Mouse (Mus musculus): ENCODE measurements around the gene Cap2. TPM values are rescaled to one million over a fixed set of nuclear protein-coding genes. Genes with fewer than 3 reads are reported as not detected.

The Cap2 gene
- polyA plus RNA-seq, 1 experiment from 2014 or later: 1.4 TPM

DNA sequence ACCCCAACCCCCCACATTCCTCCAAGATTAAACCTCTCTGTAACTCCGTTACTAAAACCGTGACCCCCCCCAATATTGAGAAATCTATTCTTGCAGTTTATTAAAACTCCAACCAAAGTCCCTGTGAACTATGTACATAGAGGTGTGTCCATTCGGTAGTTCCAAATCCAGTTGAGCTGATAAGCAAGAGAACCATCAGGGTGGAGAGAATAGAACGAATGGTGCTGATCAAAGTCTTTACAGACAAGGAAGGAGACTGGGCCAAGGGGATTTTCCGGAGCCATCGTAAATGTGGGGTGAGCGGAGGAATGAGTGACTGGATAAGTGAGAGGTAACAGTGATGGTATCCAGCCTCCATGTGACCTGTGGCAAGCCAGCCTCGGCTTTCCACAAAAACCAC is 28.9 kb downstream of the Cap2 start:
- Histone ChIP-seq H3K36me3 (ENCODE audit: control insufficient read depth, insufficient read depth) (no peaks in the 10 kb centered on the region), H3K4me3 (ENCODE audit: low read depth, low read length) (no peak overlapping the region), H3K9ac (ENCODE audit: low read depth, low read length) (no peak overlapping the region), H3K4me1 (ENCODE audit: control insufficient read depth, low read depth, low read length) (no peaks in the 10 kb centered on the region; the same call in 1 of the 2 replicates), H3K27me3 (ENCODE audit: control insufficient read depth, insufficient read depth, low read depth, low read length) (no peaks in the 10 kb centered on the region), H3K27ac (ENCODE audit: low read length) (no peak overlapping the region), H3K4me2 (ENCODE audit: low read depth, low read length) (no peak overlapping the region), H3K9me3 (replicated peaks; ENCODE audit: control insufficient read depth, low read length) (no peaks in the 10 kb centered on the region)
- 69% methylated on average over 8 of the region's 8 CpGs for WGBS (ENCODE audit: insufficient replicate concordance)
- no peak for ATAC-seq (ENCODE audit: low read depth)

DNA sequence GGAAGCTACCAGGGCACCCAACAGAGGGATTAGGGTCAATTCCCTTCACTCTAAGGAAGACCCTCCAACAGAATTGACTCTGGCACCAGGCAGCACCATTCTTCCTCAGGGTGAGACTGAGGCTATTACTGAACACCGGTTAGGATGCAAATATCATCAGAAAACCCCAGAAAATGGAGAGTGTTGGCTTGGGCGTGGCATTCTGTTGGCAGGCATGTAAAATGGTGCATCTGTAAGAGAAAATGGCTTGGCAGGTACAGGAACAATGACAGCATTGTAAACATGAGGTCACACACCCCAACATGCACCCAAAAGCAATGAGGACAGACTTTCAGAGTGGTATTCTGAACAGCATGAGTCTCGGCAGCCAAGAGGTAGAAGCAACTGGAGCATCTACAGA is 30.0 kb downstream of the Cap2 start:
- no peaks in the 10 kb centered on the region for H3K9me3 ChIP-seq (replicated peaks; ENCODE audit: control insufficient read depth, low read length)
- no peaks in the 10 kb centered on the region for H3K36me3 ChIP-seq (ENCODE audit: control insufficient read depth, insufficient read depth)
- H3K4me3 ChIP-seq (ENCODE audit: low read depth, low read length): no peak overlapping the region
- no peak for ATAC-seq (ENCODE audit: low read depth)
- H3K4me2 ChIP-seq (ENCODE audit: low read depth, low read length): no peak overlapping the region
- H3K4me1 ChIP-seq (ENCODE audit: control insufficient read depth, low read depth, low read length): no peaks in the 10 kb centered on the region; the same call in 1 of the 2 replicates
- H3K27ac ChIP-seq (ENCODE audit: low read length): no peak overlapping the region
- WGBS (ENCODE audit: insufficient replicate concordance): 77% methylated on average over 3 of the region's 3 CpGs
- H3K9ac ChIP-seq (ENCODE audit: low read depth, low read length): no peak overlapping the region
- no peaks in the 10 kb centered on the region for H3K27me3 ChIP-seq (ENCODE audit: control insufficient read depth, insufficient read depth, low read depth, low read length)

DNA sequence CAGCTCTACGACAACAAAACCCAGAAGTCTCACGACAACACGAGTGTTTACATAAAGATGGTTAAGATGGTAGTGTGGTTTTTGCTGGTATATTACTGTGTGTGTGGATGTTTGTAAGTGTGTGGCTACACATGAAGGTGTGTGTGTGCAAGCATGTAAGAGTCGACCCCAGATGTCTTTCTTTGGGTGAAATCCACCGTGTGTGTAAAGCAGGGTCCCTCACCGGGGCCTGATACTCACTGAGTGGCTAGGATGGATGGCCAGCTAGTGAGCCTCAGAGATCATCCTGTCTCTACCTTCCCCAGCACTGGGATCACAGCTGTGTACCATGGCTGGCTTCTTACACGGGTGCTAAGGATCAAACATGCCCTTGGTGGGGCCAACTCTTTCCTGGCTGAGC is 30.6 kb downstream of the Cap2 start:
- Histone ChIP-seq H3K4me3 (ENCODE audit: low read depth, low read length) (no peak overlapping the region), H3K9me3 (replicated peaks; ENCODE audit: control insufficient read depth, low read length) (no peaks in the 10 kb centered on the region), H3K36me3 (ENCODE audit: control insufficient read depth, insufficient read depth) (no peaks in the 10 kb centered on the region), H3K4me1 (ENCODE audit: control insufficient read depth, low read depth, low read length) (no peaks in the 10 kb centered on the region; the same call in 1 of the 2 replicates), H3K27me3 (ENCODE audit: control insufficient read depth, insufficient read depth, low read depth, low read length) (no peaks in the 10 kb centered on the region), H3K4me2 (ENCODE audit: low read depth, low read length) (no peak overlapping the region), H3K9ac (ENCODE audit: low read depth, low read length) (no peak overlapping the region), H3K27ac (ENCODE audit: low read length) (no peak overlapping the region)
- WGBS (ENCODE audit: insufficient replicate concordance): 65% methylated on average over 7 of the region's 7 CpGs
- ATAC-seq (ENCODE audit: low read depth): no peak

DNA sequence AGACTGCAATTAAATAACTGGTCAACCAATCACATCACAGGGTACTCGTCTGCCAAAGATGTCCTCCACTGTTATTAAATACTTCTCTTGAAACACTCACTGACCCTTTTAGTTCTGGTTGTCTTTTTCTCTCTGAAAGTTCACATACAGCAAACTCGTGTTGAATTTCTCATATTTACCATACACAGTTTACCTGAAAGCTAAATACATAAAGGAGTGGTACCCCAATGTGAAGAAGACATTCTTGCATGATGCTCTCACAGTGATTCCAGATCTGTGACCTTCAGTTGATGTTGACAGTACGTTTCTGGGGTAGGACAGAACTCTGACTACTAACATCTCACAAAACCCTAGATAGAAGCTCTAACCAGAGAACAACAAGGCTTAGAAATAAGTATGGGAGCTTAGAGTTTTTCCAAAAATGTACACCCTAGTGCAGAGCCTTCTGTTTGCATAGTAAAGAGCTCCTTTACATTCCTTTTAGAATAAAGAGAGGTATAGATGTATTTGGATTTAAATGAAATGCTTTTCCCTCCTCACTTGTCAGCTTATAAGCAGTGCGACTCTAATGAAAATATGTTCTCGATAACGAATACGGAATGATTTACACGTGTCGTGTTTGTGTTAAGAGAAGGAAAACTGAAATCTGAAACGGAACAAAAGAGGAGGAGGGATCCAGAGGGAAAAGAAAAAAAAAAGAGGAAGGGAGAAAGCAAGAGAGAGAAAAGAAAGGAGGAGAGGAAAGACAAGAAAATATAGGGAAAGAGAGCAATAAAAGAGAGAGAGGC is 31.9 kb downstream of the Cap2 start:
- H3K36me3 ChIP-seq (ENCODE audit: control insufficient read depth, insufficient read depth): no peaks in the 10 kb centered on the region
- no peak overlapping the region for H3K27ac ChIP-seq (ENCODE audit: low read length)
- 54% methylated on average over 10 of the region's 10 CpGs for WGBS (ENCODE audit: insufficient replicate concordance)
- no peaks in the 10 kb centered on the region for H3K9me3 ChIP-seq (replicated peaks; ENCODE audit: control insufficient read depth, low read length)
- H3K9ac ChIP-seq (ENCODE audit: low read depth, low read length): no peak overlapping the region
- no peak for ATAC-seq (ENCODE audit: low read depth)
- H3K4me2 ChIP-seq (ENCODE audit: low read depth, low read length): no peak overlapping the region
- no peaks in the 10 kb centered on the region for H3K27me3 ChIP-seq (ENCODE audit: control insufficient read depth, insufficient read depth, low read depth, low read length)
- no peak overlapping the region for H3K4me3 ChIP-seq (ENCODE audit: low read depth, low read length)
- H3K4me1 ChIP-seq (ENCODE audit: control insufficient read depth, low read depth, low read length): no peaks in the 10 kb centered on the region; the same call in 1 of the 2 replicates

DNA sequence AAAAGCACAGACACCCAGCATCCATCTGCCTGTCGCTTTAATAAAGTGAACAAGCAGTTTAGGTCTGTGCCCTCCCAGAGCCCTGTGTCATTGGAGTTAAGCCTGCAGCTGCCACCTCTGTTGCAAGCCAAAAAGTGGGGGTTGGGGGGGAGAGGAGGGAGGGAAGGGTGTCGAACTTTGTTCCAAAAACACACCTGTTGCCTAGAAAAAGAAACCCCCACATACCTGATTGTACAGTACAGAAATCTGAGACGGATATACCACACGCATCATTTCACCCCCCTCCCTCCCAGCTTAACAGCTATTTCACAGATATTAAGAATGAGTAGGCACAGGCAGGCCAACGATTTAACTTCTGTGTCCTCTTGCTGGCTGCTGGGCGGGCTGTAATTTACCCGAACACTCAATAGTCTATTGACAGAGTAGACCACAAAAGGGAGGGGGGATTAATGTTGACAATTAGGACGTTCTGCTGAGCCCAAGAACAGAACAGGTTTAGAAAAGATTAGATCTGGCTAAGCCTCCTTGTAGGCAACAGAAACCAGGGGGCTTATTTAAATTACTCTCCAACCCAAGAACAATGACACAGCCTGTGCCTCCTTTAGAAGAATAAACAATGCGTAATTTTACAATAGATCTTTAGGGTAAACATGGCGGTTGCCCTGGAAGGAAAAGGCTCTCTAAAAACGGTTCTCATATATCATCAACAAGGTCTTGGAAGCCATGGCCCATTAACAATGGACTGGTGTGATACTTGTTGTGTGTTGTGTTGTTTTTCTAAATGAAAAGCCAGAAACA is 32.7 kb downstream of the Cap2 start:
- Histone ChIP-seq H3K4me3 (ENCODE audit: low read depth, low read length) (no peak overlapping the region), H3K27me3 (ENCODE audit: control insufficient read depth, insufficient read depth, low read depth, low read length) (no peaks in the 10 kb centered on the region), H3K27ac (ENCODE audit: low read length) (no peak overlapping the region), H3K9me3 (replicated peaks; ENCODE audit: control insufficient read depth, low read length) (no peaks in the 10 kb centered on the region), H3K9ac (ENCODE audit: low read depth, low read length) (no peak overlapping the region), H3K4me2 (ENCODE audit: low read depth, low read length) (no peak overlapping the region), H3K4me1 (ENCODE audit: control insufficient read depth, low read depth, low read length) (no peaks in the 10 kb centered on the region; the same call in 1 of the 2 replicates), H3K36me3 (ENCODE audit: control insufficient read depth, insufficient read depth) (no peaks in the 10 kb centered on the region)
- WGBS (ENCODE audit: insufficient replicate concordance): 32% methylated on average over 11 of the region's 11 CpGs
- no peak for ATAC-seq (ENCODE audit: low read depth)

DNA sequence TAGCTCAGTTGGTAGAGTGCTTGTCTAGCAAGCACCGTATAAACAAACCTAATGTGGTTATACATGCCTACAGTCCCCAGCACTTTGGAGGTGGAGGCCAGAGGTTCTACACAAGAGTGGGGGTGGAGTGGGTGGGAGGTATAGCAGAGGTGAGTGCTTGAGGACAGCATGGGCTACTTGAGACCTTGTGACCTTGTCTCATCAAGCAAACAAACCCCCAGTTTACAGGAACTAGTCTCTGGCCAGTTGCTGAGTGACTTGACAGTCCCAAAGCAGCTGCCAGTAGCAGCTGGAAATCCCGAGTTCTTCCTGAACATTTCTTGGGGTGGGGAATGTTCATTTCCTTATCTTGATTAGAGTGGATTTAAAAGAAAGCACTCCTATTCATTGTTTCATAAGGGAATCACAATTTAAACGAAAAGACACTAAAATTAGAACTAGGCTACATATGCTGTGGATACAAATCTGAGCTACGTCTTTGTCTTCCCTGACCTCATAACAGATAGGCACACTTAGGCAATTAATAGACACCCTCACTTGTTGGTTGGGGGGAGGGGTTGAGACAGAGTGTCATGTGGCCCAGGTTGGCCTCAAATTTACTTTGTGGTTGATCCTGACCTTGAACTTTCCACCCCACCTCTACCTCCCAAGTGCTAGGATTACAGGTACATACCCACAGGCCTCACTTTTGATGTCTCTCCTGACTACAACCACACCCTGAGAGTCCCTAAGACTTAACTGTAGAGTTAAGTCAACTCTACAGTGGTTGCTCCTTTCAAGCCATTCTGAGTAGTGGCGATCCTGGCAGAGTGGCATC is 33.5 kb downstream of the Cap2 start:
- H3K4me1 ChIP-seq (ENCODE audit: control insufficient read depth, low read depth, low read length): no peaks in the 10 kb centered on the region; the same call in 1 of the 2 replicates
- H3K4me2 ChIP-seq (ENCODE audit: low read depth, low read length): no peak overlapping the region
- no peak for ATAC-seq (ENCODE audit: low read depth)
- H3K27ac ChIP-seq (ENCODE audit: low read length): no peak overlapping the region
- no peaks in the 10 kb centered on the region for H3K27me3 ChIP-seq (ENCODE audit: control insufficient read depth, insufficient read depth, low read depth, low read length)
- H3K9me3 ChIP-seq (replicated peaks; ENCODE audit: control insufficient read depth, low read length): no peaks in the 10 kb centered on the region
- 49% methylated on average over 5 of the region's 5 CpGs for WGBS (ENCODE audit: insufficient replicate concordance)
- H3K4me3 ChIP-seq (ENCODE audit: low read depth, low read length): no peak overlapping the region
- no peaks in the 10 kb centered on the region for H3K36me3 ChIP-seq (ENCODE audit: control insufficient read depth, insufficient read depth)
- H3K9ac ChIP-seq (ENCODE audit: low read depth, low read length): no peak overlapping the region

DNA sequence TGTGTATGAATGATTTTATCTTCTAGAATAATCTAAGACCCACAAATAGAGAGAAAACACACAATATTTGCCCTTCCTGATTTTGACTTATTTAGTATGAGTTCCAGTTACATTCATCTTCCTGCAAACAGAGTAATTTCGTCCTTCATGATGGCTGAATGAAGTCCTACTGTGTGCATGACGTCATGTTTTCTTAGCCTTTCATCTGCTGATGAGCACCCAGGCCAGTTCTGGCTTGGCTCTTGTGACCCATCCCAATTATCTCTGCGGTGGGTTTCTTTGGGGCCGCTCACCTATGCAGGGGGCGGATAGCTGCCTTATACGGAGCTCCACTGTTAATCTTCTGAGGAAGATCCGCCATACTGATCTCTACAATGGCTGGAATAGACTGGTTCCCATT is 37.6 kb downstream of the Cap2 start:
- ATAC-seq (ENCODE audit: low read depth): no peak
- H3K4me3 ChIP-seq (ENCODE audit: low read depth, low read length): no peak overlapping the region
- H3K9me3 ChIP-seq (replicated peaks; ENCODE audit: control insufficient read depth, low read length): no peaks in the 10 kb centered on the region
- no peak overlapping the region for H3K4me2 ChIP-seq (ENCODE audit: low read depth, low read length)
- WGBS (ENCODE audit: insufficient replicate concordance): 73% methylated on average over 7 of the region's 7 CpGs
- no peaks in the 10 kb centered on the region for H3K27me3 ChIP-seq (ENCODE audit: control insufficient read depth, insufficient read depth, low read depth, low read length)
- no peak overlapping the region for H3K27ac ChIP-seq (ENCODE audit: low read length)
- H3K36me3 ChIP-seq (ENCODE audit: control insufficient read depth, insufficient read depth): no peaks in the 10 kb centered on the region
- H3K4me1 ChIP-seq (ENCODE audit: control insufficient read depth, low read depth, low read length): no peaks in the 10 kb centered on the region; the same call in 1 of the 2 replicates
- H3K9ac ChIP-seq (ENCODE audit: low read depth, low read length): no peak overlapping the region

DNA sequence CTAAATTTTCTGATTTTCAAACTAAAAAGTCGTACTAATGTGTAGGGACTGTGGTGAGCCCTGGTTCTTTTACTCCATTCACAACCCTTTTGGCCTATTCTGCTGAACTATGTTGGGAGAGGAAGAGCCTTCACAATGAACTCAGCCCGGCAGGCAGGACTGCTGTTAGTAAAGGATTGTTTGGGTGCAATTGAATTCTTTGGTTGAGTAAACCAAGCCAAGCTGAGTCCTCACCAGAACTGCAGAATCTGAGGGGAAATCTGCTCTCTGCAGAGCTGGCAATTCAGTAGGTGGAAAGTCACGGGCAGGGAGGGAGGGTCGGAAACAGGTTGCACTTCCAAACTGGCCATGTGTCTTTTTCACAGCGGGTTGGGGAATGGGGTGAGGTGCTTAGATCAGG is 39.3 kb downstream of the Cap2 start:
- Histone ChIP-seq H3K36me3 (ENCODE audit: control insufficient read depth, insufficient read depth) (no peaks in the 10 kb centered on the region), H3K4me3 (ENCODE audit: low read depth, low read length) (no peak overlapping the region), H3K4me2 (ENCODE audit: low read depth, low read length) (no peak overlapping the region), H3K9ac (ENCODE audit: low read depth, low read length) (no peak overlapping the region), H3K4me1 (ENCODE audit: control insufficient read depth, low read depth, low read length) (no peaks in the 10 kb centered on the region), H3K27ac (ENCODE audit: low read length) (no peak overlapping the region), H3K27me3 (ENCODE audit: control insufficient read depth, insufficient read depth, low read depth, low read length) (no peaks in the 10 kb centered on the region), H3K9me3 (replicated peaks; ENCODE audit: control insufficient read depth, low read length) (no peaks in the 10 kb centered on the region)
- WGBS (ENCODE audit: insufficient replicate concordance): 53% methylated on average over 5 of the region's 5 CpGs
- no peak for ATAC-seq (ENCODE audit: low read depth)

Data from liver, embryonic 16.5 days (tissue).